Mouse (Mus musculus): ENCODE measurements around the gene Vac14. TPM values are rescaled to one million over a fixed set of nuclear protein-coding genes. Genes with fewer than 3 reads are reported as not detected.
A peak's percentile ranks its signal among the peaks of the same experiment; 100 is the strongest.

The Vac14 gene
- polyA plus RNA-seq, 1 experiment from 2014 or later: 20.1 TPM

GRCm38 (mm10) chr8:110694826-110695225, 76.4 kb downstream of the Vac14 start:
- no peak overlapping the region for H3K9ac ChIP-seq (ENCODE audit: low read depth, low read length)
- H3K4me2 ChIP-seq (ENCODE audit: low read depth, low read length): no peak overlapping the region
- no peaks in the 10 kb centered on the region for H3K9me3 ChIP-seq (ENCODE audit: control insufficient read depth, low read length)
- H3K27me3 ChIP-seq (replicated peaks; ENCODE audit: control insufficient read depth, insufficient read depth, low read length): no peaks in the 10 kb centered on the region
- no peak overlapping the region for H3K27ac ChIP-seq (ENCODE audit: low read length)
- H3K36me3 ChIP-seq (ENCODE audit: control insufficient read depth, insufficient read depth, low read length): 0 out of 2 replicates have a peak, but pooled peaks cover 2% of the 10 kb centered on the region
- H3K4me3 ChIP-seq (ENCODE audit: low read length): no peak overlapping the region
- WGBS: 86% methylated on average over 4 of the region's 4 CpGs
- no peak for ATAC-seq
- H3K4me1 ChIP-seq (ENCODE audit: control insufficient read depth, insufficient read depth, low read length): no peaks in the 10 kb centered on the region

- no peak for ATAC-seq
- Histone ChIP-seq H3K4me1 (ENCODE audit: control insufficient read depth, insufficient read depth, low read length) (no peaks in the 10 kb centered on the region), H3K27ac (ENCODE audit: low read length) (no peak overlapping the region), H3K36me3 (ENCODE audit: control insufficient read depth, insufficient read depth, low read length) (0 out of 2 replicates have a peak, but pooled peaks cover 2% of the 10 kb centered on the region), H3K4me2 (ENCODE audit: low read depth, low read length) (no peak overlapping the region), H3K9ac (ENCODE audit: low read depth, low read length) (no peak overlapping the region), H3K9me3 (ENCODE audit: control insufficient read depth, low read length) (no peaks in the 10 kb centered on the region), H3K4me3 (ENCODE audit: low read length) (no peak overlapping the region), H3K27me3 (replicated peaks; ENCODE audit: control insufficient read depth, insufficient read depth, low read length) (no peaks in the 10 kb centered on the region)
- 82% methylated on average over 5 of the region's 5 CpGs for WGBS
Measured at GRCm38 (mm10) chr8:110695431-110695830, 77.0 kb downstream of the Vac14 start.

GRCm38 (mm10) chr8:110696051-110696450, 77.7 kb downstream of the Vac14 start:
- H3K4me2 ChIP-seq (ENCODE audit: low read depth, low read length): no peak overlapping the region
- no peaks in the 10 kb centered on the region for H3K27me3 ChIP-seq (replicated peaks; ENCODE audit: control insufficient read depth, insufficient read depth, low read length)
- WGBS: 85% methylated on average over 4 of the region's 4 CpGs
- no peak overlapping the region for H3K27ac ChIP-seq (ENCODE audit: low read length)
- no peak for ATAC-seq
- no peaks in the 10 kb centered on the region for H3K4me1 ChIP-seq (ENCODE audit: control insufficient read depth, insufficient read depth, low read length)
- no peak overlapping the region for H3K4me3 ChIP-seq (ENCODE audit: low read length)
- no peak overlapping the region for H3K9ac ChIP-seq (ENCODE audit: low read depth, low read length)
- H3K9me3 ChIP-seq (ENCODE audit: control insufficient read depth, low read length): no peaks in the 10 kb centered on the region
- H3K36me3 ChIP-seq (ENCODE audit: control insufficient read depth, insufficient read depth, low read length): 0 out of 2 replicates have a peak, but pooled peaks cover 2% of the 10 kb centered on the region

GRCm38 (mm10) chr8:110697571-110697970, 79.2 kb downstream of the Vac14 start:
- Histone ChIP-seq H3K9me3 (ENCODE audit: control insufficient read depth, low read length) (no peaks in the 10 kb centered on the region), H3K27ac (ENCODE audit: low read length) (no peak overlapping the region), H3K9ac (ENCODE audit: low read depth, low read length) (no peak overlapping the region), H3K4me1 (ENCODE audit: control insufficient read depth, insufficient read depth, low read length) (peaks cover 4% of the 10 kb centered on the region), H3K4me3 (ENCODE audit: low read length) (no peak overlapping the region), H3K4me2 (ENCODE audit: low read depth, low read length) (no peak overlapping the region), H3K36me3 (ENCODE audit: control insufficient read depth, insufficient read depth, low read length) (0 out of 2 replicates have a peak, but pooled peaks cover 2% of the 10 kb centered on the region), H3K27me3 (replicated peaks; ENCODE audit: control insufficient read depth, insufficient read depth, low read length) (no peaks in the 10 kb centered on the region)
- ATAC-seq: no peak
- 84% methylated on average over 5 of the region's 5 CpGs for WGBS

GRCm38 (mm10) chr8:110698098-110698497, 79.7 kb downstream of the Vac14 start:
- no peak overlapping the region for H3K4me2 ChIP-seq (ENCODE audit: low read depth, low read length)
- H3K9ac ChIP-seq (ENCODE audit: low read depth, low read length): no peak overlapping the region
- WGBS: 75% methylated on average over 1 of the region's 1 CpGs
- H3K4me1 ChIP-seq (ENCODE audit: control insufficient read depth, insufficient read depth, low read length): peaks cover 9% of the 10 kb centered on the region
- no peak overlapping the region for H3K27ac ChIP-seq (ENCODE audit: low read length)
- H3K9me3 ChIP-seq (ENCODE audit: control insufficient read depth, low read length): no peaks in the 10 kb centered on the region
- no peak for ATAC-seq
- no peaks in the 10 kb centered on the region for H3K27me3 ChIP-seq (replicated peaks; ENCODE audit: control insufficient read depth, insufficient read depth, low read length)
- H3K36me3 ChIP-seq (ENCODE audit: control insufficient read depth, insufficient read depth, low read length): 0 out of 2 replicates have a peak, but pooled peaks cover 2% of the 10 kb centered on the region
- no peak overlapping the region for H3K4me3 ChIP-seq (ENCODE audit: low read length)

GRCm38 (mm10) chr8:110699501-110699900, 81.1 kb downstream of the Vac14 start:
- ATAC-seq: no peak

GRCm38 (mm10) chr8:110700561-110700960, 82.2 kb downstream of the Vac14 start:
- Histone ChIP-seq H3K36me3 (ENCODE audit: control insufficient read depth, insufficient read depth, low read length) (0 out of 2 replicates have a peak, but pooled peaks cover 2% of the 10 kb centered on the region), H3K27ac (ENCODE audit: low read length) (no peak overlapping the region), H3K4me2 (ENCODE audit: low read depth, low read length) (no peak overlapping the region), H3K4me1 (ENCODE audit: control insufficient read depth, insufficient read depth, low read length) (peaks cover 19% of the 10 kb centered on the region), H3K9ac (ENCODE audit: low read depth, low read length) (no peak overlapping the region), H3K4me3 (ENCODE audit: low read length) (no peak overlapping the region), H3K9me3 (ENCODE audit: control insufficient read depth, low read length) (no peaks in the 10 kb centered on the region), H3K27me3 (replicated peaks; ENCODE audit: control insufficient read depth, insufficient read depth, low read length) (no peaks in the 10 kb centered on the region)
- no peak for ATAC-seq
- WGBS: 87% methylated on average over 2 of the region's 2 CpGs

More at GRCm38 (mm10) chr8:110699501-110699900, 81.1 kb downstream of the Vac14 start:
- no peak overlapping the region for H3K4me3 ChIP-seq (ENCODE audit: low read length)
- 79% methylated on average over 7 of the region's 7 CpGs for WGBS
- 0 out of 2 replicates have a peak, but pooled peaks cover 2% of the 10 kb centered on the region for H3K36me3 ChIP-seq (ENCODE audit: control insufficient read depth, insufficient read depth, low read length)
- H3K4me2 ChIP-seq (ENCODE audit: low read depth, low read length): no peak overlapping the region
- H3K9me3 ChIP-seq (ENCODE audit: control insufficient read depth, low read length): no peaks in the 10 kb centered on the region
- H3K27ac ChIP-seq (ENCODE audit: low read length): no peak overlapping the region
- H3K4me1 ChIP-seq (ENCODE audit: control insufficient read depth, insufficient read depth, low read length): peaks cover 19% of the 10 kb centered on the region
- no peak overlapping the region for H3K9ac ChIP-seq (ENCODE audit: low read depth, low read length)
- H3K27me3 ChIP-seq (replicated peaks; ENCODE audit: control insufficient read depth, insufficient read depth, low read length): no peaks in the 10 kb centered on the region

- Histone ChIP-seq H3K4me1 (ENCODE audit: control insufficient read depth, insufficient read depth, low read length) (peaks cover 19% of the 10 kb centered on the region), H3K4me2 (ENCODE audit: low read depth, low read length) (no peak overlapping the region), H3K9me3 (ENCODE audit: control insufficient read depth, low read length) (no peaks in the 10 kb centered on the region), H3K27ac (ENCODE audit: low read length) (peak overlapping the region; percentile 73), H3K9ac (ENCODE audit: low read depth, low read length) (no peak overlapping the region; the same call in 1 of the 2 replicates), H3K36me3 (ENCODE audit: control insufficient read depth, insufficient read depth, low read length) (no peaks in the 10 kb centered on the region), H3K4me3 (ENCODE audit: low read length) (no peak overlapping the region), H3K27me3 (replicated peaks; ENCODE audit: control insufficient read depth, insufficient read depth, low read length) (no peaks in the 10 kb centered on the region)
- 49% methylated on average over 9 of the region's 9 CpGs for WGBS
- peak; percentile 78 for ATAC-seq
Measured at GRCm38 (mm10) chr8:110702636-110703459, 84.5 kb downstream of the Vac14 start.

GRCm38 (mm10) chr8:110703460-110704061, 85.2 kb downstream of the Vac14 start:
- peaks cover 19% of the 10 kb centered on the region for H3K4me1 ChIP-seq (ENCODE audit: control insufficient read depth, insufficient read depth, low read length)
- no peaks in the 10 kb centered on the region for H3K9me3 ChIP-seq (ENCODE audit: control insufficient read depth, low read length)
- no peaks in the 10 kb centered on the region for H3K27me3 ChIP-seq (replicated peaks; ENCODE audit: control insufficient read depth, insufficient read depth, low read length)
- H3K27ac ChIP-seq (ENCODE audit: low read length): peak overlapping the region; percentile 73
- H3K4me2 ChIP-seq (ENCODE audit: low read depth, low read length): no peak overlapping the region
- no peak for ATAC-seq
- WGBS: 65% methylated on average over 9 of the region's 9 CpGs
- H3K9ac ChIP-seq (ENCODE audit: low read depth, low read length): no peak overlapping the region; the same call in 1 of the 2 replicates
- no peaks in the 10 kb centered on the region for H3K36me3 ChIP-seq (ENCODE audit: control insufficient read depth, insufficient read depth, low read length)
- H3K4me3 ChIP-seq (ENCODE audit: low read length): no peak overlapping the region
